Mouse (Mus musculus): ENCODE measurements around the gene C87414.
"Not testable (repeated sequence)": the region's sequence is repeated elsewhere in the genome, so short reads cannot be mapped to it uniquely, and the experiment has no call there.

Gene C87414

DNA sequence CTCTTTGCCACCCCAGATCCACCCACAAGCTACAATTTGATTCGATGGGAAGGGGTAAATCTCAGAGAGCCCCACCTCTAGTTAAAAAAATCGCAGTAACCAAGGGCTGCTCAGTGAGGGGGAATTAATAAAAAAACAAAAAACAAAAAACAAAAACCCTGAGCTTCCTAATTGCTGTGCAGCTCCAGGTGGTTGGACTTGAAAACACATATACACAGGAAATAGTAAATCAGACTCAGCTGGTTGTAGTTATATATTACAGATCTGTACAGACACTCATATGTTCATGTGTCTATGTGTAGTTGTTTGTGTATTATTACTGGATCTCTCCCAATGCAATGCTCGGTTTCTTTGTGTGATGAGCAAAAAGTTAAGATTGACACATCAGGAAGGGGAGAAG lies at the start of gene C87414:
C87414 (minus strand) TSS at position 101 of the 400 bp plus-strand sequence.
- DNase-seq = not testable (repeated sequence)

DNA sequence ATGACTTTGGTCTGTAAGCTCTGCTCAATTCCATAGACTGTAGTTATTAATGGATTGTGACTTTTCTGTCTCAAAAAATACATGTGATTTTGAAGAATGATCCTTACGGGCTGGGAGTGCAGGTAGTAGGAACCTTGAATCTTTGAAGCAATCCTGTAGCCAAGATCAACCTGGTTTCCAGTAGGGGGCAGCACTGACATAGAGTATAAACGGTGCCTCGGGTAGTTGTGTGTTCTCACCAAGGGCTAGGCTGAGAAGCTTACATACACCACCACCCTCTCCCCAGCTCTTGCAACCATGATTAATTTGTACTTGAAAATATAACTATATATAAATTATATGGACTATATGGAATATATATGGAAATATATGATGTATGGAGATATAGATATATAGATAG lies 13.3 kb upstream of the C87414 start:
- peak; percentile 18 for DNase-seq

All from cerebellum, adult 11 months (tissue).